In the genomic region with DNA sequence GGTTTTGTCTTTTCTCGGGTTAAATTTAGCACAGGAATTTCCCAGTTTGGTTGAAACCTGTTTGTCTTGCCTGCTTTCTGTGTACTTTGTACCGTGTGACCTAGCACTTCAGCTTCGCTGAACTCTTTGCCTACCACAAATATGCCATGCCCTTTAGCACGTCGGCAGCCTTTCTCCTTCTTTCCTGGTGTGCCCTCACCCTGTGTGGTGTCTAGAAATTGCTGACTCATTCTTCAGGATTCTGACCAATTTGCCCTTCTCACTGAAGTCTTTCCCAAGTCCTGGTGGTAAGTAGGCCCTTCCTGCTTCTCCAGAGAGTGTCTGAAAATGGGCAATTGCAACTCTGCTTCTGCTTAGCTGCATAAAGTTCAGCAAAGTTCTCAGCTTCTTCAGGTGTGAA, we compare ENCODE assay signal across 12 mouse cellular contexts.
DNase-seq lines count a peak whose midpoint lies in the region; ATAC-seq lines count a peak whose summit lies in the region.
"Had no signal": no experiment of that assay in that cellular context is flagged by ENCODE, and none has a peak within 500 bp of the region (broad histone marks: within the 10 kb centered on the region; RNA-seq: fewer than 3 reads in every experiment).

No protein-coding gene starts in this region.

- H3K4me3 ChIP-seq in lung, embryonic 15.5 days, result no peak overlapping the region
- H3K4me3 ChIP-seq: embryonic facial prominence, embryonic 15.5 days had no signal

- no peaks in the 10 kb centered on the region for H3K27me3 ChIP-seq in lung, embryonic 15.5 days
- H3K27me3 ChIP-seq: embryonic facial prominence, embryonic 15.5 days had no signal

- H3K36me3 ChIP-seq in lung, embryonic 15.5 days, result no peaks in the 10 kb centered on the region
- H3K36me3 ChIP-seq: embryonic facial prominence, embryonic 15.5 days had no signal

- H3K27ac ChIP-seq in lung, embryonic 15.5 days, result peak overlapping the region; percentile 83; the same call in 1 of the 2 replicates
- H3K27ac ChIP-seq: embryonic facial prominence, embryonic 15.5 days; macrophage had no signal

- WGBS in lung, embryonic 15.5 days, result 50% methylated on average over 5 of the region's 5 CpGs

- peak; percentile 26 to 30 for DNase-seq in urinary bladder, postnatal 36 days (ENCODE audit: low spot score in 2 of 2)
- no peak for DNase-seq in urinary bladder, postnatal 4 days (ENCODE audit: low spot score in 2 of 2)
- peak; percentile 56 to 86 for DNase-seq in kidney, postnatal 25 days
- DNase-seq in testis, postnatal 10 days (ENCODE audit: low spot score), result no peak
- DNase-seq in right cerebral cortex, postnatal 10 days (ENCODE audit: low spot score in 2 of 2), result no peak
- no peak for DNase-seq in layer of hippocampus, adult 11-12 months (ENCODE audit: low spot score)
- DNase-seq: gastrocnemius, postnatal 10 days; right cerebral cortex, adult 18-20 months had no signal

- no peak overlapping the region for H3K9ac ChIP-seq in lung, embryonic 15.5 days
- H3K9ac ChIP-seq: embryonic facial prominence, embryonic 15.5 days had no signal

- peak; percentile 86 for ATAC-seq in lung, embryonic 15.5 days (ENCODE audit: borderline replicate concordance, extremely low read depth, low FRiP score, low TSS enrichment)
- no peak for ATAC-seq in activated CD4-positive, CD25-positive, alpha-beta regulatory T cell, adult 4 months

- no peaks in the 10 kb centered on the region for H3K9me3 ChIP-seq in lung, embryonic 15.5 days
- H3K9me3 ChIP-seq: embryonic facial prominence, embryonic 15.5 days had no signal

- H3K4me1 ChIP-seq in lung, embryonic 15.5 days, result peaks cover 4% of the 10 kb centered on the region
- H3K4me1 ChIP-seq: embryonic facial prominence, embryonic 15.5 days had no signal

- no peak overlapping the region for H3K4me2 ChIP-seq in lung, embryonic 15.5 days
- H3K4me2 ChIP-seq: embryonic facial prominence, embryonic 15.5 days had no signal

Comparison
In these comparisons a context has a peak if more than half of its experiments do, and no peak if none do; other contexts are left out.
1. DNase-seq: peak in urinary bladder, postnatal 36 days (2 of 2) and kidney, postnatal 25 days (2 of 2); none in urinary bladder, postnatal 4 days (0 of 2), testis, postnatal 10 days (single experiment), right cerebral cortex, postnatal 10 days (0 of 2) and layer of hippocampus, adult 11-12 months (single experiment).